Mouse (Mus musculus) olfactory bulb, adult 2 months (tissue): ENCODE data around the gene Kcnj8.

ENCODE experiments used
- CTCF ChIP-seq: fragments of 200-500 bp; IDR thresholded peaks from 2 replicates; pipeline ENCODE4 v1.5.1; 2012; ENCODE audit warnings: low read depth, mild to moderate bottlenecking, low read length, moderate library complexity; ENCODE audit not compliant: insufficient read depth
- POLR2A ChIP-seq: fragments of 200-500 bp; IDR thresholded peaks from 2 replicates; pipeline ENCODE4 v1.6.1; 2012; ENCODE audit warnings: mild to moderate bottlenecking, low read depth, low read length, moderate library complexity; ENCODE audit not compliant: insufficient read depth

- no peak for TF ChIP-seq CTCF
- no peak for TF ChIP-seq POLR2A
Observed at GRCm38 (mm10) chr6:142555988-142556387, 15.4 kb downstream of the Kcnj8 start.
